Mouse (Mus musculus) macrophage (primary cell): ENCODE results near the gene Apc2. TPM values are rescaled to one million over a fixed set of nuclear protein-coding genes. Genes with fewer than 3 reads are reported as not detected.

Experiments used
- H3K27ac ChIP-seq: fragments of 350-480 bp; formaldehyde crosslinking; 2 replicates; pipeline ENCODE4 v1.9.0; 2021
- H3K36me3 ChIP-seq: fragments of 350-480 bp; formaldehyde crosslinking; 2 replicates; pipeline ENCODE4 v1.9.0; 2021; ENCODE audit errors: inconsistent target
- H3K4me3 ChIP-seq: fragments of 350-480 bp; formaldehyde crosslinking; 2 replicates; pipeline ENCODE4 v1.9.0; 2021; ENCODE audit errors: inconsistent target
- H3K79me2 ChIP-seq: fragments of 350-480 bp; formaldehyde crosslinking; 2 replicates; pipeline ENCODE4 v1.9.0; 2021; ENCODE audit errors: inconsistent target
- WGBS: methylation state at CpG from one replicate; pipeline ENCODE4 v1.1.7; 2026; ENCODE audit warnings: inconsistent platforms; ENCODE audit not compliant: missing documents; 5-methylcytosine and 5-hydroxymethylcytosine counted together
- polyA plus RNA-seq: library from polyadenylated mRNA; stranded (reverse); fragments of 250-400 nt; gene quantifications from 3 replicates; pipeline ENCODE4 v1.2.4, GENCODE M21; 2018; ENCODE audit warnings: inconsistent platforms

Apc2 gene
- polyA plus RNA-seq, 1 experiment from 2014 or later: 0.03 TPM

- Histone ChIP-seq H3K27ac (no peak overlapping the region), H3K79me2 (no peaks in the 10 kb centered on the region; the same call in 1 of the 2 replicates), H3K4me3 (no peak overlapping the region), H3K36me3 (no peaks in the 10 kb centered on the region)
- 93% methylated on average over 52 of the region's 54 CpGs for WGBS
Observed at GRCm38 (mm10) chr10:80312586-80313504, 17.1 kb downstream of the Apc2 start.

- Histone ChIP-seq H3K36me3 (no peaks in the 10 kb centered on the region; the same call in 1 of the 2 replicates), H3K4me3 (no peak overlapping the region), H3K27ac (no peak overlapping the region), H3K79me2 (peaks cover 7% of the 10 kb centered on the region)
- 2% methylated on average over 19 of the region's 20 CpGs for WGBS
Observed at GRCm38 (mm10) chr10:80313627-80314201, 17.9 kb downstream of the Apc2 start.

GRCm38 (mm10) chr10:80314494-80315001 lies 18.8 kb downstream of the Apc2 start:
- H3K4me3 ChIP-seq: no peak overlapping the region
- 83% methylated on average over 16 of the region's 16 CpGs for WGBS
- peaks cover 15% of the 10 kb centered on the region for H3K79me2 ChIP-seq
- H3K36me3 ChIP-seq: no peaks in the 10 kb centered on the region; the same call in 1 of the 2 replicates
- no peak overlapping the region for H3K27ac ChIP-seq

GRCm38 (mm10) chr10:80315315-80315714 lies 19.5 kb downstream of the Apc2 start:
- H3K79me2 ChIP-seq: peaks cover 22% of the 10 kb centered on the region
- H3K4me3 ChIP-seq: no peak overlapping the region
- WGBS: 69% methylated on average over 24 of the region's 27 CpGs
- H3K27ac ChIP-seq: no peak overlapping the region
- H3K36me3 ChIP-seq: no peaks in the 10 kb centered on the region; the same call in 1 of the 2 replicates

GRCm38 (mm10) chr10:80316359-80316781 lies 20.6 kb downstream of the Apc2 start:
- Histone ChIP-seq H3K27ac (no peak overlapping the region), H3K4me3 (no peak overlapping the region), H3K36me3 (no peaks in the 10 kb centered on the region; the same call in 1 of the 2 replicates), H3K79me2 (peaks cover 22% of the 10 kb centered on the region)
- 86% methylated on average over 11 of the region's 11 CpGs for WGBS

- H3K79me2 ChIP-seq: peaks cover 22% of the 10 kb centered on the region
- no peak overlapping the region for H3K4me3 ChIP-seq
- H3K27ac ChIP-seq: no peak overlapping the region
- 46% methylated on average over 10 of the region's 10 CpGs for WGBS
- no peaks in the 10 kb centered on the region; the same call in 1 of the 2 replicates for H3K36me3 ChIP-seq
Observed at GRCm38 (mm10) chr10:80317011-80317410, 21.2 kb downstream of the Apc2 start.

GRCm38 (mm10) chr10:80320340-80320760 lies 24.6 kb downstream of the Apc2 start, which contains the start of gene 2310011J03Rik:
TSS of gene 2310011J03Rik (minus strand) at chr10:80320537.
- no peaks in the 10 kb centered on the region; the same call in 1 of the 2 replicates for H3K36me3 ChIP-seq
- H3K27ac ChIP-seq: peak within 1 kb of the TSS; percentile 76
- H3K79me2 ChIP-seq: peaks cover 22% of the 10 kb centered on the region
- WGBS: under 1% methylated on average over 33 of the region's 34 CpGs
- H3K4me3 ChIP-seq: peak within 1 kb of the TSS; percentile 90

- Histone ChIP-seq H3K36me3 (no peaks in the 10 kb centered on the region; the same call in 1 of the 2 replicates), H3K27ac (peak overlapping the region; percentile 76), H3K4me3 (peak overlapping the region; percentile 90; the same call in 1 of the 2 replicates), H3K79me2 (peaks cover 22% of the 10 kb centered on the region)
- 57% methylated on average over 6 of the region's 6 CpGs for WGBS
Observed at GRCm38 (mm10) chr10:80321014-80321669, 25.4 kb downstream of the Apc2 start.

- 91% methylated on average over 21 of the region's 21 CpGs for WGBS
- peak overlapping the region; percentile 76 for H3K27ac ChIP-seq
- no peaks in the 10 kb centered on the region; the same call in 1 of the 2 replicates for H3K36me3 ChIP-seq
- H3K79me2 ChIP-seq: peaks cover 22% of the 10 kb centered on the region
- H3K4me3 ChIP-seq: no peak overlapping the region
Observed at GRCm38 (mm10) chr10:80321670-80322581, 26.1 kb downstream of the Apc2 start.

- H3K27ac ChIP-seq: no peak overlapping the region
- WGBS: 2% methylated on average over 22 of the region's 28 CpGs
Observed at GRCm38 (mm10) chr10:80322811-80323211, 27.0 kb downstream of the Apc2 start.

GRCm38 (mm10) chr10:80323261-80324119 lies 27.7 kb downstream of the Apc2 start:
- Histone ChIP-seq H3K4me3 (peak overlapping the region; percentile 19), H3K36me3 (no peaks in the 10 kb centered on the region; the same call in 1 of the 2 replicates), H3K27ac (no peak overlapping the region), H3K79me2 (peaks cover 18% of the 10 kb centered on the region)
- 1% methylated on average over 38 of the region's 46 CpGs for WGBS

More at GRCm38 (mm10) chr10:80322811-80323211, 27.0 kb downstream of the Apc2 start:
- peak overlapping the region; percentile 19 for H3K4me3 ChIP-seq
- H3K79me2 ChIP-seq: peaks cover 22% of the 10 kb centered on the region
- no peaks in the 10 kb centered on the region; the same call in 1 of the 2 replicates for H3K36me3 ChIP-seq

- no peaks in the 10 kb centered on the region for H3K36me3 ChIP-seq
- peaks cover 9% of the 10 kb centered on the region for H3K79me2 ChIP-seq
- no peak overlapping the region for H3K4me3 ChIP-seq
- no peak overlapping the region for H3K27ac ChIP-seq
- WGBS: 89% methylated on average over 16 of the region's 17 CpGs
Observed at GRCm38 (mm10) chr10:80324120-80325037, 28.6 kb downstream of the Apc2 start.
